Mouse (Mus musculus): ENCODE measurements around the gene Nap1l5.
"Not testable (repeated sequence)": the region's sequence is repeated elsewhere in the genome, so short reads cannot be mapped to it uniquely, and the experiment has no call there.

Gene Nap1l5

GRCm38 (mm10) chr6:58904551-58904950 is 2.3 kb downstream of the Nap1l5 start:
- no peak for DNase-seq (ENCODE audit: low spot score)

- DNase-seq (ENCODE audit: low spot score), result no peak
Observed at GRCm38 (mm10) chr6:58903171-58903570, 3.7 kb downstream of the Nap1l5 start.

- DNase-seq (ENCODE audit: low spot score), result no peak
Observed at GRCm38 (mm10) chr6:58900536-58900935, 6.3 kb downstream of the Nap1l5 start.

GRCm38 (mm10) chr6:58899076-58899475 is 7.8 kb downstream of the Nap1l5 start:
- no peak for DNase-seq (ENCODE audit: low spot score)

- DNase-seq (ENCODE audit: low spot score), result no peak
Observed at GRCm38 (mm10) chr6:58896648-58897047, 10.2 kb downstream of the Nap1l5 start.

- DNase-seq (ENCODE audit: low spot score), result no peak
Observed at GRCm38 (mm10) chr6:58894994-58895393, 11.9 kb downstream of the Nap1l5 start.

- no peak for DNase-seq (ENCODE audit: low spot score)
Observed at GRCm38 (mm10) chr6:58893307-58893706, 13.6 kb downstream of the Nap1l5 start.

- DNase-seq (ENCODE audit: low spot score), result no peak
Observed at GRCm38 (mm10) chr6:58889917-58890316, 17.0 kb downstream of the Nap1l5 start.

- no peak for DNase-seq (ENCODE audit: low spot score)
Observed at GRCm38 (mm10) chr6:58882271-58882670, 24.6 kb downstream of the Nap1l5 start.

- no peak for DNase-seq (ENCODE audit: low spot score)
Observed at GRCm38 (mm10) chr6:58881363-58881762, 25.5 kb downstream of the Nap1l5 start.

GRCm38 (mm10) chr6:58880861-58881260 is 26.0 kb downstream of the Nap1l5 start:
- DNase-seq (ENCODE audit: low spot score), result no peak

GRCm38 (mm10) chr6:58879987-58880386 is 26.9 kb downstream of the Nap1l5 start:
- no peak for DNase-seq (ENCODE audit: low spot score)

- DNase-seq (ENCODE audit: low spot score), result no peak
Observed at GRCm38 (mm10) chr6:58879572-58879971, 27.3 kb downstream of the Nap1l5 start.

GRCm38 (mm10) chr6:58867858-58868257 is 39.0 kb downstream of the Nap1l5 start:
- not testable (repeated sequence) for DNase-seq (ENCODE audit: low spot score)

GRCm38 (mm10) chr6:58863631-58864235 is 43.1 kb downstream of the Nap1l5 start:
- DNase-seq (ENCODE audit: low spot score), result no peak

GRCm38 (mm10) chr6:58862446-58862993 is 44.4 kb downstream of the Nap1l5 start:
- no peak for DNase-seq (ENCODE audit: low spot score)

- DNase-seq (ENCODE audit: low spot score), result no peak
Observed at GRCm38 (mm10) chr6:58859517-58859916, 47.4 kb downstream of the Nap1l5 start.

- DNase-seq (ENCODE audit: low spot score), result no peak
Observed at GRCm38 (mm10) chr6:58856494-58856893, 50.4 kb downstream of the Nap1l5 start.

GRCm38 (mm10) chr6:58855676-58856367 is 51.1 kb downstream of the Nap1l5 start:
- DNase-seq (ENCODE audit: low spot score), result no peak
